ENCODE assay signal across 9 mouse cellular contexts in the genomic region with DNA sequence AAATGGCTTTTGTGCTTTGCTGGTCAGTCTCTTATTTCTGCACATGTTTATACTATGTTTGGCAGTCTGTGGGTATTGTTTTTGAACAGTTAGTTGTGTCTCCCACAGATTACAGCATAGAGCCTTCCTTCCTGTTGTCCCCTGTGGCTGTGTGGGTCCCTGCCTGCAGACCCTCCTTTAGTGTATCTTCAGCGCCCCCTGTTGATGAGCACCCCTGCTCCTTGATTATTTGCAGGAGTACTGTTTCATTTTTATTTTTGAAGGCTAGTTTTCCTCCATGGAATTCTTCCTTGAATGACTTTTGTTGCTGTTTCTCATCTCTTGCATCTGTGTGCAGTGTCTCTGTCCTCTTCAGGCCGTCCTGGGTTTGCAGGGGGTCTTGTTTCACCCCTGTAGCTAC. TPM values are rescaled to one million over a fixed set of nuclear protein-coding genes. Genes with fewer than 3 reads are reported as not detected.
A peak's percentile ranks its signal among the peaks of the same experiment; 100 is the strongest.
DNase-seq lines count a peak whose midpoint lies in the region; ATAC-seq lines count a peak whose summit lies in the region.
"Had no signal": no experiment of that assay in that cellular context is flagged by ENCODE, and none has a peak within 500 bp of the region (broad histone marks: within the 10 kb centered on the region; RNA-seq: fewer than 3 reads in every experiment).

No protein-coding gene starts in this region.

- H3K4me2 ChIP-seq in forebrain, embryonic 11.5 days (ENCODE audit: low read depth, low read length, severe bottlenecking): no peak overlapping the region
- H3K4me2 ChIP-seq in forebrain, embryonic 15.5 days (replicated peaks): no peak overlapping the region
- H3K4me2 ChIP-seq in liver, embryonic 11.5 days: no peak overlapping the region

- no peak overlapping the region for H3K27ac ChIP-seq in forebrain, embryonic 11.5 days (ENCODE audit: low read depth, low read length)
- H3K27ac ChIP-seq in forebrain, embryonic 15.5 days (replicated peaks): no peak overlapping the region
- no peak overlapping the region for H3K27ac ChIP-seq in liver, embryonic 11.5 days (ENCODE audit: low read depth, low read length)

- H3K27me3 ChIP-seq in forebrain, embryonic 11.5 days (ENCODE audit: control insufficient read depth, insufficient read depth, low read length): no peaks in the 10 kb centered on the region
- no peaks in the 10 kb centered on the region for H3K27me3 ChIP-seq in forebrain, embryonic 15.5 days
- H3K27me3 ChIP-seq in liver, embryonic 11.5 days (replicated peaks; ENCODE audit: control insufficient read depth, insufficient read depth, low read length): no peaks in the 10 kb centered on the region
- H3K27me3 ChIP-seq: megakaryocyte, embryonic 14.5 days had no signal

- H3K9ac ChIP-seq in forebrain, embryonic 11.5 days (ENCODE audit: low read length): no peak overlapping the region
- H3K9ac ChIP-seq in forebrain, embryonic 15.5 days (replicated peaks): no peak overlapping the region
- H3K9ac ChIP-seq in liver, embryonic 11.5 days (ENCODE audit: low read depth, low read length): no peak overlapping the region

- 38% methylated on average over 2 of the region's 2 CpGs for WGBS in forebrain, embryonic 11.5 days
- WGBS in forebrain, embryonic 15.5 days: 46% methylated on average over 2 of the region's 2 CpGs
- 44% methylated on average over 2 of the region's 2 CpGs for WGBS in liver, embryonic 11.5 days

- no peak for ATAC-seq in forebrain, embryonic 11.5 days (replicated peaks; ENCODE audit: low FRiP score)
- ATAC-seq in forebrain, embryonic 15.5 days (replicated peaks): no peak
- no peak for ATAC-seq in liver, embryonic 11.5 days (replicated peaks; ENCODE audit: low FRiP score)
- peak; percentile 77 for ATAC-seq in megakaryocyte, adult 5-6 weeks (ENCODE audit: poor library complexity, severe bottlenecking)

- intact Hi-C loops in heart, postnatal 14 days (cut with DNase I): loop anchor here (2.0 kb wide), 1 partner anchor 86 kb away; no protein-coding TSS in a partner anchor

- no peaks in the 10 kb centered on the region for H3K4me1 ChIP-seq in forebrain, embryonic 11.5 days (replicated peaks; ENCODE audit: control insufficient read depth, insufficient read depth, low read length)
- no peaks in the 10 kb centered on the region for H3K4me1 ChIP-seq in forebrain, embryonic 15.5 days
- H3K4me1 ChIP-seq in liver, embryonic 11.5 days (replicated peaks; ENCODE audit: control insufficient read depth, insufficient read depth, low read length): no peaks in the 10 kb centered on the region

- H3K36me3 ChIP-seq in forebrain, embryonic 11.5 days (ENCODE audit: control insufficient read depth, insufficient read depth, low read length): no peaks in the 10 kb centered on the region; the same call in 1 of the 2 replicates
- peaks cover 5% of the 10 kb centered on the region; the same call in 1 of the 2 replicates for H3K36me3 ChIP-seq in forebrain, embryonic 15.5 days
- peaks cover 3% of the 10 kb centered on the region; the same call in 1 of the 2 replicates for H3K36me3 ChIP-seq in liver, embryonic 11.5 days (ENCODE audit: control insufficient read depth, insufficient read depth, low read length)

- peak; percentile 71 for DNase-seq in forebrain, embryonic 11.5 days (ENCODE audit: low spot score)
- peak; percentile 65 for DNase-seq in liver
- DNase-seq in liver, embryonic 11.5 days (ENCODE audit: low spot score): no peak
- peak; percentile 63 for DNase-seq in ZHBTc4 (ENCODE audit: low read depth, low spot score)
- DNase-seq in heart, postnatal 14 days: peak; percentile 57 to 73
- peak; percentile 71 for DNase-seq in thymus, postnatal 25 days

- H3K4me3 ChIP-seq in forebrain, embryonic 11.5 days (ENCODE audit: low read depth, low read length): no peak overlapping the region
- H3K4me3 ChIP-seq in forebrain, embryonic 15.5 days: no peak overlapping the region
- H3K4me3 ChIP-seq in liver, embryonic 11.5 days (ENCODE audit: low read depth, low read length): no peak overlapping the region
- H3K4me3 ChIP-seq: megakaryocyte, embryonic 14.5 days had no signal

- H3K9me3 ChIP-seq in forebrain, embryonic 11.5 days (ENCODE audit: control insufficient read depth, low read length): no peaks in the 10 kb centered on the region
- H3K9me3 ChIP-seq in forebrain, embryonic 15.5 days: no peaks in the 10 kb centered on the region
- H3K9me3 ChIP-seq in liver, embryonic 11.5 days (ENCODE audit: control insufficient read depth, low read length): no peaks in the 10 kb centered on the region
- H3K9me3 ChIP-seq: megakaryocyte, embryonic 14.5 days had no signal

RNA-seq across cellular contexts. Expression of a gene that starts 58.0 kb away (rescaled TPM):
- polyA plus RNA-seq in forebrain, embryonic 11.5 days (2014; fragmentation: Nextera tagmentation; extraction: Ambion mirVana): 20.4 and 26.1 TPM in 2 replicates
- 17.1 and 17.3 TPM in 2 replicates for polyA plus RNA-seq in forebrain, embryonic 15.5 days (2015; fragmentation: Nextera tagmentation; extraction: Ambion mirVana)
- 11.6 and 13.0 TPM in 2 replicates for polyA plus RNA-seq in liver, embryonic 11.5 days (2014; fragmentation: Nextera tagmentation; extraction: Ambion mirVana)
- 10 to 100 TPM; 16.4 to 22.9 TPM for total RNA-seq in heart, postnatal 14 days (2021)
- total RNA-seq in megakaryocyte, adult 5-6 weeks (2015): 8.4 and 12.4 TPM in 2 replicates
- 10.2 and 10.4 TPM in 2 replicates for total RNA-seq in megakaryocyte, adult 5-6 weeks (2017)
